Mouse (Mus musculus): ENCODE results near the gene Farp1.

The Farp1 gene

DNA sequence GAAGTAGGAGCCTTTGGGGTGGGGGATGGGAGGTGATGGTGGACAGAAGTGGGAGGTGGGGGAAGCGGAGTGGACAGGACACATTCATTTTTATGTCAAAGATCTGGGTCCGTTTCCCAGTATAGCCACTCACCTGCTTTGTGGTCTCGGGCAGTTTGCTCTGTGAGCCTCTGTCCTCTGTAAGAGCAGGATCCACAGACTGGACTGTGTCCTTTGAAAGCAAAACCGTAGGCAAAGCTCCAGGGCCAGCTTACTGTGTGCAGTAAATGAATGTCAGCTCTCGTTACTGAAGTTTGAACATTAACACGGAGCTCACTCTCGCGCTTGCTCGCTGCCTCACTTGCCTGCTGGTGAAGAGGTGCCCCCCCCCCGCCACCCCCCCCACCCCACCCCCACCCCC lies 110.7 kb downstream of the Farp1 start:
- DNase-seq (ENCODE audit: low spot score): no peak

DNA sequence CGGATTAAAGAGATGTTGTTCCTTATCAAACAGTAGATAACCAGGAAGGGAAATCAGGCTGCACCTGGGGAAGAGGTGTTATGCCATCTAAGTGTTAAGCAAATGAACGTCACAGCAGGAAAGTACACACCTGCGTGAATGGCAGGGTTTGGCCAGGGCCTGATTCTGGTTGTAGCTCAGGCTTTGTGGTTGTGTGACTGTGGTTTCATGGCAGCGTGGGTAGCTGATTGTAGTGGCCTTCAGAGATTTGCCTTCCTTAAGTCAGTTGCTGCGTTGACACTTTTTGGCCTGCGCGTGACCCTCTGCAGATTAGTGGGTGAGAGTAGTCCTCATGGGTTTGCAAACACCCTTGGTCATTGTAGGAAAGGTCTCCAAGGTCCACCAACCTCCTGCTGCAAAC lies 111.2 kb downstream of the Farp1 start:
- no peak for DNase-seq (ENCODE audit: low spot score)

DNA sequence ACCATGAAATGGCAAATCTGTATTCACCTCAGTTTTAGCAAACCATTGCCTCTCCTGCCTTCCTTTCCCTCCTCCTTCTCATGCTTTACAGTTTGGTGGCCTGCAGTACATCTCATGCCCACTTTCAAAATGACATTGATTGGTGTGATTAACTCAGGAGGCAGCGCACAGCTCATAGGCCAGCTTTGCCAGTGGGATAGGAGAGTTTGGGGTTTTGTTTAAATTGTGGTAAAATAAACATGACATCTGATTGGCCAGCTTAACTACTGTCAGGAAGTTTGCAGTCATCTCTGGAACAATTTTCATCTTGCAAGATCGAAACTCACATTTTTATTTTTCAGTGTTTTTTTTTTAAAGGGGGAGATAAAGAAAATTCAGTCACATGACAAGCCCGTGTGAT lies 112.0 kb downstream of the Farp1 start:
- DNase-seq (ENCODE audit: low spot score): no peak

DNA sequence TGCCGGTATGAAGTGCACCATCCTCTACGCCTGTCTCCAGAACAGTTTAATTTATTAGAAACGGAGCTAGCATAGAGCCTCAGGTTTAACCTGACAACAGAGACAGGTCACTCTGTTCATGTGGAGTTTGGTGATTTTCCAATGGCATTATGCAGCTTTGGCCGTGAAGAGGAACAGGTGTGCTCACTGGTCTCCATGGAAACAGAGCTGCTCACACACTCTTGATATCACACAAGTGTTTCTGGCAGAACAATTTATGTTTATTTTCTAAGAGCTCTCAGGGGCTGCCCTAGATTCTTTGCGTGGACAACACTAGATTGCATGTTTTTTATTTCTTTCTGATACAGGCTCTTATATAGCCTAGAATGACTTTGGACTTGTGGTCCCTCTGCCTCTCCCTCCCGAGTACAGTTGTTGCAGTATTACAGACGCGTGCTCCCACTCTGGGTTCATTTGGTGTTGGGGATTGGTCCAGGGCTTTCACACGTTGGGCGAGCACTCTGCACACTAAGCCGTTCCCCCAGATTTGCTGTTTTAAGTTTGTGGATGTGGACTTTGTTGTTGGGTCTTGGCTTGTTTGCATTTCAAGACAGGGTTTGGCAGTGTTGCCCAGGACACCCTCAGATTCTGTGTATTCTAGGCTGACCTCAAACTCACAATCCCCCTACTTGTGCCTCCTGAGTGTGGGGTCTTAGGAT lies 113.2 kb downstream of the Farp1 start:
- DNase-seq (ENCODE audit: low spot score): no peak

DNA sequence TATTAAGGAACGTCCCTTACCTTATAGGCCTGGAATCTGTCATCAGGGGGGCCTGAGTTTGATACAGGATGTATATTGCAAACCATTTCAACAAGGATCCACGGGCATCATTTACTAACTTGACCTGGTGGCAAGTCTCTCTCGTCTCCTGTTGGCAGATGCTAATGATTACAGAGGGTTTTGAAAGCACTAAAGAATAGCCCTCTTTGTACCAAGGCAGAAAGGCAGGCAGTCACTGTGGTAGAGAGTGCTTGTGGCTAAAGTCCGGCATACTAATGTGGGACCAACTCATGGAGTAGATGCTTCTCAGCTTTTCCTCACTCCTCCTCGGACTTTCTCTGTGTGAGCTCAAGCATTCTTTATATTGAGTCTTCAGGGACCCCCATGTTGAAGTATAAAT lies 115.0 kb downstream of the Farp1 start:
- no peak for DNase-seq (ENCODE audit: low spot score)

GRCm38 (mm10) chr14:121151837-121152236 lies 116.8 kb downstream of the Farp1 start:
- DNase-seq (ENCODE audit: low spot score): no peak

GRCm38 (mm10) chr14:121152771-121153170 lies 117.8 kb downstream of the Farp1 start:
- DNase-seq (ENCODE audit: low spot score): no peak

- no peak for DNase-seq (ENCODE audit: low spot score)
Observed at GRCm38 (mm10) chr14:121153260-121153659, 118.3 kb downstream of the Farp1 start.

GRCm38 (mm10) chr14:121155173-121155572 lies 120.2 kb downstream of the Farp1 start:
- DNase-seq (ENCODE audit: low spot score): no peak

DNA sequence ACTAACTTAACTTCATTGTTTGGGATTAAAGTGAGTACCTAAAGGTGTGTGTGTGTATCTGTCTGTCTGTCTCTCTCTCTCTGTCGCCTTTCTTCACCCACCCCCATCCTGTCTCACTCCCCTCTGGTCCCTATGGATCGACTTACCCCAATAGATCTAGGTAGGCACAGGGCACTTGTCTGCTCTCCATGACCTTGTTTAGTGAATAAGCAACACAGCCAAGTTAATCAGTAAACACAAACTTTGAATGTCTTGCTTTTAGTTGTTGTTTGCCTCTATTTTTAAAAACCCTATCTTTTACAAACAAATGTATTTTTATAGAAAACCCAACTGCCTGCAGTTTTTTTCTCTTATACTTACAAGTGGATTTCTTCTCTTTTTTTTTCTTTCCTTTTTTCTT lies 123.6 kb downstream of the Farp1 start:
- DNase-seq (ENCODE audit: low spot score): no peak

GRCm38 (mm10) chr14:121162822-121163221 lies 127.8 kb downstream of the Farp1 start:
- DNase-seq (ENCODE audit: low spot score): peak; percentile 54

GRCm38 (mm10) chr14:121164866-121165265 lies 129.9 kb downstream of the Farp1 start:
- DNase-seq (ENCODE audit: low spot score): no peak

- DNase-seq (ENCODE audit: low spot score): no peak
Observed at GRCm38 (mm10) chr14:121165408-121166037, 130.5 kb downstream of the Farp1 start.

DNA sequence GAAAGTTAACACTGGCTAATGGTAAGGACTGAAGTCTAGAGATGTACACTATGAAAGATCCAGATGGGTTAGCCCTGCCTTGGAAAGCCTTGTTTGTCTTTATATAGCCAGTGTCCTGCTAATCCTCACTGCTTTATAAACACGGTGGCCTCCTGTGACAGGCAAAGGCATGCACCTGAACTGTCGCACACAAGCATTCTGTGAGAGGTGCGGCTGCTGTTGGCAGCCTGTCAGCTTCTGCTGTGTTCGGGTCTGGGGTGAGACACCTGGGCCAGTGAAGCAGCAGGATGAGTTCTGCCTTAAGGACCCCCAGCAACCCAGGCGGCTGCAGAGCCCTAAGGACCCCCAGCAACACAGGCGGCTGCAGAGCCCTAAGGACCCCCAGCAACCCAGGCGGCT lies 131.0 kb downstream of the Farp1 start:
- DNase-seq (ENCODE audit: low spot score): no peak

GRCm38 (mm10) chr14:121168716-121169115 lies 133.7 kb downstream of the Farp1 start:
- no peak for DNase-seq (ENCODE audit: low spot score)

GRCm38 (mm10) chr14:121170321-121170720 lies 135.3 kb downstream of the Farp1 start:
- DNase-seq (ENCODE audit: low spot score): no peak

DNA sequence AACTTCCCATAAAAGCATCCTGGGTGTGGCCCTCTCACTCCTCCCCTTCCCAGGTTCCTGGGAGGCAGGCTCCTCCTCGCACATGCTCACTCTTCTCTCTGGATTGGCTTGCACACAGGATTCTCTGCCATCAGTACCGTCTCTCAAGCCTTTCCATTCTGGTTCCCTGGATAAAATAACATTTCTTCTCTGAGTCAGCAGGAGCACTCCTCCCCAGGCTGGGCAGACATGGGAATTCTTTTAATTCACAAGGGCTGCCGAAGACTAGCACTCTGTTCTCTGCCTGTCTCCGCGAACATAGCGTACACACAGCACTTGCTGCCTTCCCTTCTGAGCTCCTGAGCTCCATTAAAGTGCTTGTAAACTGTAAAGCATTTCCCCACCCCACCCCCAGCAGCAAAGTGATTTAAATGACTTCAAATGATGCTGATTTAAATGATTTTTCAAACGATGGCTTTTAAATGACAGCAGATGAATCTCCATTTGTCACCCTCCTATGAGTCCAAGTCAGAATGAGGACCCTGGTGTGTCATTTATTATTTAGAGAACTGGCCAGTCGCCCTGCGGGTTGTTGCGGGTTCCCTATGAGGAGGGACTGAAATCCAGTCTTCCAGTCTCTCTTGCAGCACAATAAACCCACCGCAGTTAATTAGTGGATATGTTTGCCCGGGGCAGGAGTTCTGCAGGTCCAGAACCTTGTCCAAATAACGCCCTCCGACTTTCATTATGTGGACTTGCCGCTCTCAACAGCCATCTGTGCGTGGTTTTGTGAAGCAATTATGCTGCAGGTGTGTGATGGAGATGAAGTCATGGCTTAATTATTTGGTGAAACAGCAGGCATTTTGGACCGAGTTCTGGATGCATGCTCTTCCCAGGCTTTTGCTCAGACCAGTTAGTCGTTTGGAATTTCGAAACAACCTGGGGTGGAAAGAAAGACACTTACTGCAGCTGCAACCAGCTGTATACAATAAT lies 137.4 kb downstream of the Farp1 start:
- DNase-seq (ENCODE audit: low spot score): peak; percentile 53

DNA sequence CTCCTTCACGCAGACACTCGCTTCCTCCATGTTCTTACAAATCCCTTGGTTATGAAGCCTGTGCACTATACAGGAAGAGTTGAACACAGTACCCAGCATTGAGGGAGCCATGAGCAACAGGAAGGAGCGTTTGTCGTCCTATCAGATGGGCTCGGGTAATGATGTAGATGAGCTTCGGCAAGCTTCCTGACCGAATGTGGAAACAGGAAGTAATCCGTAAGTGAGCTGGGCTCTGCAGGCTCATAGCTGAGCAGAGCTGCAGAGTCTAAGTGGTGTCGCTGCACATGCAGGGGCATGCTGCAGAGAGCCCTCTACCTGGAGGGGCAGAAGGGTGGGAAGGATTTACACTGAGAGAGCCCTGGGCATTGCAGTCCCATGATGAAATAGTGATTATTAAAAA lies 140.4 kb downstream of the Farp1 start:
- no peak for DNase-seq (ENCODE audit: low spot score)

DNA sequence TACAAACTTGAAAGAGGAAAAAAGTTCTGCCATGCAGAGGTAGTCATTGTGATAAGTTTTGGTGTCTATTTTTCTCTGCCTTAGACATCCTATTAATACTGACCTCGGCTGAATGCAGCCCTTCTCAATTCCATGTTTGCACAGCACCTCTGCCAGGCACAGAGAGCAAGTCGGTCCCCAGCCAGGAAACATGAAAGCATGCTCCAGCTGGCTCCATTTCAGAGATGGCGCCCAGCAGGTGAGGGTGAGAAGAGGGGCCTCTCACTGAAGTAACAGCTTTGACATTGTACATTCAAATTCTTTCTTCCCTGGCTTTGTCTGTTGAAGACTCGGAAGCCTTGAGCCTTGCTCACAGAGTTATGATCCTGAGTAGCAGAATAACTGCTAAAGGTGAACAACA lies 140.9 kb downstream of the Farp1 start:
- DNase-seq (ENCODE audit: low spot score): no peak

- DNase-seq (ENCODE audit: low spot score): no peak
Observed at GRCm38 (mm10) chr14:121177907-121178306, 142.9 kb downstream of the Farp1 start.

- DNase-seq (ENCODE audit: low spot score): no peak
Observed at GRCm38 (mm10) chr14:121180611-121181010, 145.6 kb downstream of the Farp1 start.

DNA sequence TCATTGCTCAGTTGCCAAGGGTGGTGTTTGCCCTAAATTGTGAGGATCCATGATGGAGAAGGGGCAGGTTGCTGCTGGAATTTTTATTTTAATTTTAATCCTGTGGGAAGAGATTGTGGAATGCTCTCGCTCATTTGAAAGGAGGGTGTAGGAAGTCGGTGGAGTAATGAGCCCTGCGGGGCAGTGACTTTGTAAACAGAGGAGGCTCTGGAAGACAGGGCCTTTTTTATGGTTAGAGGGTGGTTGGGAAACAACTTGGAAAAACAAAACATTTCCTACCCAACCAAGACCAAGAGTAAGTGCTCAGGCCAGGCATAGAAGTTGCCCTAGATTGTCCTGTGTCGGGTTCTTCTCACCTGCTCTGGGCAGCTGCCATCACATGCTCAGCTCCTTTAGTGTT lies 146.8 kb downstream of the Farp1 start:
- DNase-seq (ENCODE audit: low spot score): no peak

- DNase-seq (ENCODE audit: low spot score): no peak
Observed at GRCm38 (mm10) chr14:121182967-121183366, 148.0 kb downstream of the Farp1 start.

Data from retina, embryonic 14.5 days (tissue).